In the genomic region with DNA sequence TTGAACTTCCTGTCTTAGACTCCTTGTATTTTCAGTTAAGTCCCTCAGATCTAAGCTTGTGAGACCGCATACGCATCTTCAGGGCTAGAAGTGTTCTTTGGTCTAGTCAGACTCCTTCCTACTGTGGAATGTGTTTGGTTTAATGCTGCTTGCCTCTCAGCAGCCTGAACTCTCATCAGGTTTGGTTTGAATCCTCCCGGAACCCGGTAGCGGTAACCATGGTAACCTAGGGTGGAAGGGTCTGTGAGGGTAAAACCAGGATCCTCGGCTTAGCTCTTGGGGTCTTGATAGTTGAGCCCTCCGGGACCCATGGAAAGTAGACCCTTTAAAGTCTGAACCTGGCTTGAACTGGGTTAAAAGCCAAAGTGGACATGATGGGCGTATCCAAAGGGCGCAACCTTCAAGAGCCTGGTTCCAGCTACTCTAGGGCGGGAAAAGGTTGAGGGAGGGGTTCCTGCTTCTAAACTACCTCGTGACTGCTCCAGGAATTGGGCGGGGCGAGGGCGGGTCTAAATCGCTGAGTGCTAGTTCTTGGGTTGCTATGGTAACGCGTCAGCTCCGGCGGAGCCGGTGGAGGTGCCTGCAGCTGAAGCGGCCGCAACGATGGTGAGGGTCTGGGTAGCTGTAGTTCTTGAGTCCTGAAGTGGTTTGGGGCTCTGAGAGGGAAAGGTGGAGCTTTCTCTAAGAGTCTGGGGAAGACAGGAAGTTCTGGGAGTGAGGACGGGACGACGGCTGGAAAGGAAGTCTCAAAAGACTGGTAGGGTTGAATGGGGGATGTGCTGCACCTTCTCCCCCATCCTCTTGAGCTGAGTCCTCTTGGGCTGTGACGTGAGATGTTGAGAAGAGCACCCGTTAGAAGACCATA, we compare ENCODE assay signal across 8 mouse cellular contexts. TPM values are rescaled to one million over a fixed set of nuclear protein-coding genes. Genes with fewer than 3 reads are reported as not detected.
DNase-seq lines count a peak whose midpoint lies in the region; ATAC-seq lines count a peak whose summit lies in the region.
"Had no signal": no experiment of that assay in that cellular context is flagged by ENCODE, and none has a peak within 500 bp of the region (broad histone marks: within the 10 kb centered on the region; RNA-seq: fewer than 3 reads in every experiment).

TSS of gene Cfap45 (plus strand) at position 226 of the 865 bp plus-strand sequence.

- 3% methylated on average over 28 of the region's 28 CpGs for WGBS in embryonic facial prominence, embryonic 12.5 days
- 3% methylated on average over 28 of the region's 28 CpGs for WGBS in limb, embryonic 11.5 days
- WGBS in midbrain, embryonic 11.5 days, result 2% methylated on average over 28 of the region's 28 CpGs

- peak; percentile 81 for ATAC-seq in embryonic facial prominence, embryonic 12.5 days (ENCODE audit: insufficient number of reproducible peaks, insufficient read depth, low FRiP score, low TSS enrichment)
- ATAC-seq in limb, embryonic 11.5 days (ENCODE audit: insufficient number of reproducible peaks, low FRiP score, low TSS enrichment, low read depth), result peak; percentile 90
- peak; percentile 93 for ATAC-seq in midbrain, embryonic 11.5 days (ENCODE audit: low FRiP score)

- peak within 1 kb of the TSS; percentile 57 for H3K4me2 ChIP-seq in embryonic facial prominence, embryonic 12.5 days (replicated peaks)
- H3K4me2 ChIP-seq in limb, embryonic 11.5 days (ENCODE audit: low read depth, severe bottlenecking), result peak within 1 kb of the TSS; percentile 56
- peak within 1 kb of the TSS; percentile 34 for H3K4me2 ChIP-seq in midbrain, embryonic 11.5 days

- peak within 1 kb of the TSS; percentile 27 for H3K4me3 ChIP-seq in embryonic facial prominence, embryonic 12.5 days
- H3K4me3 ChIP-seq in limb, embryonic 11.5 days (ENCODE audit: low read depth, low read length), result peak within 1 kb of the TSS; percentile 23; the same call in 1 of the 2 replicates
- peak within 1 kb of the TSS; percentile 6; the same call in 1 of the 2 replicates for H3K4me3 ChIP-seq in midbrain, embryonic 11.5 days (ENCODE audit: low read depth, low read length)
- H3K4me3 ChIP-seq: myocyte had no signal

- DNase-seq in adrenal gland, adult 2 months, result peak; percentile 88
- peak; percentile 89 for DNase-seq in heart, adult 8-10 months (ENCODE audit: low spot score)
- peak; percentile 82 for DNase-seq in kidney, adult 18-20 months
- DNase-seq in limb, embryonic 11.5 days (ENCODE audit: low spot score), result peak; percentile 94
- peak; percentile 98 for DNase-seq in midbrain, embryonic 11.5 days (ENCODE audit: low spot score, missing footprints)
- DNase-seq in spleen, adult 12 weeks (ENCODE audit: low spot score), result peak; percentile 42

- no peaks in the 10 kb centered on the region for H3K36me3 ChIP-seq in embryonic facial prominence, embryonic 12.5 days
- H3K36me3 ChIP-seq in limb, embryonic 11.5 days (ENCODE audit: control insufficient read depth, insufficient read depth, low read length), result no peaks in the 10 kb centered on the region
- H3K36me3 ChIP-seq in midbrain, embryonic 11.5 days (ENCODE audit: control insufficient read depth, insufficient read depth, low read length), result no peaks in the 10 kb centered on the region

- H3K27ac ChIP-seq in embryonic facial prominence, embryonic 12.5 days, result no peak within 1 kb of the TSS
- no peak within 1 kb of the TSS for H3K27ac ChIP-seq in limb, embryonic 11.5 days (replicated peaks; ENCODE audit: low read depth, low read length)
- no peak within 1 kb of the TSS for H3K27ac ChIP-seq in midbrain, embryonic 11.5 days (ENCODE audit: low read depth, low read length)

- H3K27me3 ChIP-seq in embryonic facial prominence, embryonic 12.5 days, result no peaks in the 10 kb centered on the region
- H3K27me3 ChIP-seq in limb, embryonic 11.5 days (ENCODE audit: control insufficient read depth, insufficient read depth, low read length), result no peaks in the 10 kb centered on the region
- H3K27me3 ChIP-seq in midbrain, embryonic 11.5 days (ENCODE audit: control insufficient read depth, insufficient read depth, low read length), result no peaks in the 10 kb centered on the region

- no peak within 1 kb of the TSS for H3K9ac ChIP-seq in embryonic facial prominence, embryonic 12.5 days
- peak within 1 kb of the TSS; percentile 27; the same call in 1 of the 2 replicates for H3K9ac ChIP-seq in limb, embryonic 11.5 days (ENCODE audit: low read length)
- H3K9ac ChIP-seq in midbrain, embryonic 11.5 days (ENCODE audit: low read length), result no peak within 1 kb of the TSS

- H3K4me1 ChIP-seq in embryonic facial prominence, embryonic 12.5 days, result peaks cover 10% of the 10 kb centered on the region; the same call in 1 of the 2 replicates
- 0 out of 2 replicates have a peak, but pooled peaks cover 2% of the 10 kb centered on the region for H3K4me1 ChIP-seq in limb, embryonic 11.5 days (ENCODE audit: control insufficient read depth, insufficient read depth, low read length)
- 0 out of 2 replicates have a peak, but pooled peaks cover 5% of the 10 kb centered on the region for H3K4me1 ChIP-seq in midbrain, embryonic 11.5 days (ENCODE audit: control insufficient read depth, insufficient read depth, low read length)

- no peaks in the 10 kb centered on the region for H3K9me3 ChIP-seq in embryonic facial prominence, embryonic 12.5 days
- H3K9me3 ChIP-seq in limb, embryonic 11.5 days (ENCODE audit: control insufficient read depth, low read length), result no peaks in the 10 kb centered on the region
- H3K9me3 ChIP-seq in midbrain, embryonic 11.5 days (ENCODE audit: control insufficient read depth, low read length), result no peaks in the 10 kb centered on the region

RNA-seq across cellular contexts. Expression of gene Cfap45, which starts in this region (rescaled TPM):
- under 1 TPM; 0.31 to 0.37 TPM for total RNA-seq in adrenal gland, adult 2 months (2021)
- 0.15 TPM in 1 of 2 replicates, not detected in the other for polyA plus RNA-seq in adrenal gland, adult 2 months (2012; rRNA removed)
- 0.95 and 1.1 TPM in 2 replicates for polyA plus RNA-seq in embryonic facial prominence, embryonic 12.5 days (2016; fragmentation: Nextera tagmentation; extraction: Ambion mirVana)
- under 1 TPM; 0.19 to 0.98 (median 0.46) TPM for total RNA-seq in heart, adult 8-10 months (2022)
- 0.68 and 1.3 TPM in 2 replicates for polyA plus RNA-seq in limb, embryonic 11.5 days (2014; fragmentation: Nextera tagmentation; extraction: Ambion mirVana)
- 1.0 and 1.1 TPM in 2 replicates for polyA plus RNA-seq in midbrain, embryonic 11.5 days (2014; fragmentation: Nextera tagmentation; extraction: Ambion mirVana)
- polyA plus RNA-seq: myocyte had no signal

Comparison
In these comparisons a context has a peak if more than half of its experiments do, and no peak if none do; other contexts are left out.
1. Peak in DNase-seq in adrenal gland, adult 2 months; RNA of the gene not detected or under 1 TPM.
2. Peak in DNase-seq in heart, adult 8-10 months; RNA of the gene not detected or under 1 TPM.
3. DNase-seq: peak in every context shown above with its lines; median percentile 98 in midbrain, embryonic 11.5 days; 94 in limb, embryonic 11.5 days; 89 in heart, adult 8-10 months; 88 in adrenal gland, adult 2 months; 82 in kidney, adult 18-20 months; 42 in spleen, adult 12 weeks.